Mouse (Mus musculus): ENCODE measurements around the gene Usp29.

- no peak for TF ChIP-seq POLR2A (IDR thresholded peaks at IDR 0.05; ENCODE audit: extremely low read depth, insufficient read depth, low read length)
- no peak for TF ChIP-seq CTCF (IDR thresholded peaks at IDR 0.05; ENCODE audit: extremely low read depth, insufficient read depth, low read length)
Observed at GRCm38 (mm10) chr7:6834950-6835349, 104.6 kb downstream of the Usp29 start.

All from cortical plate, adult 2 months (tissue).